Mouse (Mus musculus) lung, postnatal 4 days (tissue): ENCODE measurements at regions not wholly inside any gene's neighbourhood (a gene's known extent, or its start where the extent isn't known, plus 50 kb on each side); places are given as distances from the start of the nearest gene placed in this dataset.

Source experiments
- DNase-seq, 2 experiments: peaks; one replicate each; pipeline ENCODE4 v3.0.0; 2021

GRCm38 (mm10) chr7:36829710-36830109 is 131.8 kb downstream of the Tshz3 start:
- DNase-seq = no peak

GRCm38 (mm10) chr7:36830155-36830554 is 132.2 kb downstream of the Tshz3 start:
- DNase-seq = no peak

- DNase-seq = no peak
Measured at GRCm38 (mm10) chr7:36848279-36848678, 150.4 kb downstream of the Tshz3 start.

DNA sequence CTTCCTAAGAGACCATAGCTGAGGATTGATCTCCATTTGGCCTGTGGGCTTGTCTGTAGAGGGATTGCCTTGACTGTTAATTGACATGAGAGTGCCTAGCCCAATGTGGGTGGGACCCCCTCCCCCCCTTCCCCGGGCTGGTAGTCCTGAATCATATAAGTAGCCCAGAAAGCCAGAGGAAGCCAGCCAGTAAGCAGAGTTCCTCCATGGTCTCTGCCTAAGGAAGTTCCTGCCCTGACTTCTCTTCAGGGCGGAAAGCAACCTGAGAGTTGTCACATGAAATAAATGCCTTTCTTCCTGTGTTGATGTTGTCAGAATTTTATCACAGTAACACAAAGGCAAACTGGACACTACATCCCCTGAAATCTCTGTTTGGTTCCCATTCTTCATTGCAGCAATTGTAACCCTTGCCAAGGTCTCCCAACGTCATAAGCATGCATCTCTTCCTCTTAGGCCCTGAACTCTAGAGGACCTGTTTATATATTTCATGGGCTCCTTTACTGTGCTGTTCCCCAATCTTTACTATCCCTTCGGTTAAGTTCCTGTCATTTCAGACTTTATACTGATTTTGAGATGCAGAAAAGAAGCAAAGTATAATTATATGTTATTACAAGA is 153.5 kb downstream of the Tshz3 start:
- DNase-seq = no peak

- no peak for DNase-seq
Measured at GRCm38 (mm10) chr7:36854308-36854707, 156.4 kb downstream of the Tshz3 start.

DNA sequence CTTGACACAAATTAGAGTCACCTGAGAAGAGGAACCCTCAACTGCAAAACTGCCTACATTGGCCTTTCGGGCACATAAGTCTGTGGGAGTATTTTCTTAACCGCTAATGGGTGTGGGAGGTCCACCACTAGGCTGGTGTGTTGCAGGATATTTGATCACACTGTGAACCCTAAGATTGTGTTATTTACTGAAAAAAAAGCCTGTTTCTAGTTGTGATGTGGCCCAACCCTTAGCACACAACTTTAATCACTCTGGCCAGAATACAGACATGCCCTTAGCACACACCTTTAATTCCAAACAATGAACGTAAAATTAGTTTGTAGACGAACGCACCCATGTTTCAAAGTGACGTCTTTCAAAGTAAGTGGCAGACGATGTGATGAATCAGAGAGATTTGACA is 161.5 kb downstream of the Tshz3 start:
- DNase-seq = no peak

DNA sequence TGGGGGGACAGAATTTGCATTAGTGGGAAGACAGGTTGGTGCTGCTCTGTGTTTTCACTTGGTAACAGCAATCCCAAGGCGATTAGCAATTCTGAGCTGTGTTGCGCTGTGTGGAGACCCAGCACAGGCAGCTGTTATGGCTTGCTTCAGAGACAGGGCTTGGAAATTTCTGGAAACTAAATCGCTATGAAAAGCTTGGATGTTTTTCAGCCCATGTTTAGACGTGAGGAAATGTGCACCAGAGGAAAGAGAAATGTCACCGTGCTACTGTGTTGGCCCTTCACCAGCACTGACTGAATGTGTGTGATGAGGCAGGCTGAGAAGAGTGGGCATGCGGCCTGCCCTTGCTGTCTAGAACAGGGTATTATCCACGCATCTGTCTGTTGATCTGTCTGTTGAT is 164.6 kb downstream of the Tshz3 start:
- no peak for DNase-seq

- DNase-seq = no peak
Measured at GRCm38 (mm10) chr7:36863745-36864144, 165.8 kb downstream of the Tshz3 start.

GRCm38 (mm10) chr7:36864675-36865074 is 166.8 kb downstream of the Tshz3 start:
- DNase-seq = no peak

GRCm38 (mm10) chr7:36866602-36867001 is 168.7 kb downstream of the Tshz3 start:
- no peak for DNase-seq

DNA sequence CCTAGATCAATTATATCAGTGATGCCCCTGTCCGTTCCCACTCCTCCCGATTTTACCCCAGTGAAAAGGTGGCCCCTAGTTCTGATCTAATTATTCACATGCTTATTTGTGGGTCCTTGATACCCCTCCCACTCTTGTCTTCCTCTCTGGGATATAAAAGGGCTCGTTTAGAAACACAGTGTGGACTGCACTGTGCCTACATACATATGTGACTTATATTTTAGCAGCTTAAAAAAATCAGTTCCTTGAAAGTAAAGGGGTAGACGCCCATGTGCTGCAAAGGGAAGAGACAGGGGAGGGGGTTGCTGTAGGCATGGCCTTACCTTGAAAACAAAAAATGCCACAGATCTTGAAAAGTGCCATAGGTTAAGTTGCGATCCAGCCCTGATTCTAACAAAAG is 176.1 kb downstream of the Tshz3 start:
- DNase-seq = no peak

- no peak for DNase-seq
Measured at GRCm38 (mm10) chr7:36877686-36878085, 179.8 kb downstream of the Tshz3 start.

- DNase-seq = no peak
Measured at GRCm38 (mm10) chr7:36892776-36893500, 195.0 kb downstream of the Tshz3 start.

DNA sequence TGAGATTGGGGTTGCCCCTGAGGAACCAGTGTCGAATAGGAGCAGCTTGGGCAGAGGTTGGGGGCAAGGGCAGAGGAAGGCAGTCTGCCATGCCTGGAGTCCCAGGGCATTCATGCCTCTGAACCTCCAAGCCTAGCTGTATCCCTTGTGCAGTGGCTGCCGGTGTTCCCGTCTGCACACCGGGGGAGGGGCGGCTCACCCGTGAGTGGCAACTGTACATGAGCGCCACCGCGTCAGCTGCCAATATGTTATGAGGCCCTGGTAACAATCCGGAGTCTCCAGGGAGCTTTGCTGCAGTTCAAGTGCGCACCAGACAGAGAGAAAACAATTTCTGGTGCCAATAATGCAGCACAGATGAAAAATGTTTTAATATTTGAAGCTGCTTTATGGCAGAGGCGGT is 198.4 kb downstream of the Tshz3 start:
- no peak for DNase-seq

GRCm38 (mm10) chr7:36901537-36901936 is 203.6 kb downstream of the Tshz3 start:
- no peak for DNase-seq

DNA sequence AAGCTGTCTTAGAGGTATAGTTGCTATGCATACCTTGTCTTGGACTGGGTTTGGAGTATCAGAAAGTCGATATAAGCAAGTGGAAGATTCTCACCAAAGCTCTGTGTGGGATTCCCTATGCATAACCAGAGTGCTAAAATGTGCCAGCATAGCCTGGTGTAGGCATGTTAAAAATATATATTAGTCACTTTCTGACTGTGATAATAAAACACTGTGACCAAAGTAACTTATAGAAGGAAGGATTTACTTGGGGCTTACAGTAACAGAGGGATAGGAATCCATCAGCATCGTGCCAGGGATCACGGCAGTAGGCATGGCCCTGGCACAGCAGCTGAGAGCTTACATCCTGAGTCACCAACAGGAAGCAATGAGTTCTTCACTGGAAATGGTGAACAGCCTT is 215.4 kb downstream of the Tshz3 start:
- DNase-seq = no peak

GRCm38 (mm10) chr7:36914261-36914660 is 216.3 kb downstream of the Tshz3 start:
- DNase-seq = peak; percentile 28 to 46

DNA sequence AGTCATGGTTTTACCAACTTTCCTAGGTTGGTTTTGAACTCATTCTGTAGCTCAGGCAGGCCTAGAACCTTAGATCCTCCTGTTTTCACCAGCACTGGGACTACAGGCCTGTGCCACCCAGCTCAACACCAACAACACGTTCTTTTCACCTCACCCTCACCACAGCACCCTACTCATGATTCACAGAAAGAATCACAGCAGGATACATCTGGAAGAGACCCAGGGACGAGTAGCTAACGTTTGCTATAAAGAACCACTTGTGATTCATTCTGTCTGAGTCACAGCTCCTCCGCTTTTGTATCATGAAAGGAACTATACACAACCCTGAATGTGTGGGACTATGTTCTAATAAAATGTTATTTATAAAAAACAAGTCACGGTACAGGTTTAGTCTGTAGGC is 217.3 kb downstream of the Tshz3 start:
- no peak for DNase-seq

DNA sequence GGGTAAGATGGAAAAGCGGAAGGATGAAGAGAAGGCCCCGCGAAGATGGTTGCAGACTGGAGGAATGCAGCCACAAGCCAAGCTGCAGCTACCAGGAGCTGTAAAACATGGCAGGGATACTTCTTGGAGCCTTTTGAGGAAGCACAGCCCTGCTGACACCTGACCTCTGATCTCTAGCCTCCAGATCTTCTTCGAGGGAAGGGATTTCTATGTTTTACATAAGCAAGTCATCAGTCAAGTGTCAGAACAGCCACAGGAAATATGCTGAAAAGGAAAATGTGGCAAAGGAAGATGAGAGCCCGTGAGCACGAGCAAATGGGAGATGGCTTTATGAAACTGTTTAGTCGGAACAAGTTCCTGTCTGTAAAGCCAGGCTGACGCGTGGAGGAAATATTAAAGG is 219.1 kb downstream of the Tshz3 start:
- no peak for DNase-seq

- DNase-seq = no peak
Measured at GRCm38 (mm10) chr7:36919413-36919812, 221.5 kb downstream of the Tshz3 start.

- DNase-seq = peak; percentile 51 to 61
Measured at GRCm38 (mm10) chr7:36921003-36921402, 223.1 kb downstream of the Tshz3 start.

- DNase-seq = no peak
Measured at GRCm38 (mm10) chr7:36933490-36933889, 235.6 kb downstream of the Tshz3 start.

GRCm38 (mm10) chr7:36934792-36935555 is 237.1 kb downstream of the Tshz3 start:
- no peak for DNase-seq

DNA sequence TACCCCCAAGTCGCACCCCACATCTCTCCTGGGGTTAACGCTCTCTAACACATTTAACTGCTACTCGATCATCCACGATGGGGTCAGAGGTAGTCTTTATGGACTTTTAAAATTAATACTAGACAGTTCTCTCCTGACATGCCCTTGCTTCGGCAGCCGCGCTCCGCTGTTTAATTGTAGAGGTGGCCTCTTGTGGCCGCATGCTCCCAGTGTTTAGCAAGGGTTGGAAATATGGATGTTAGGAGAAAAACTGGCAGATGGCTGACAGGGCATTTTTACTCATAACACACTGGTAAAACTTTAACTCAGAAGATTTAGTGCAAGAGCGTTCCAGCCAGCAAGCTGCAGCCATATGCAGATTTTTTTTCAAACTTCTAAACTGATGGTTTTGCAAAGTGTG is 242.7 kb downstream of the Tshz3 start:
- no peak for DNase-seq
